Mouse (Mus musculus) bone marrow macrophage, adult 2 months (primary cell): ENCODE results near the gene Cd7. TPM values are rescaled to one million over a fixed set of nuclear protein-coding genes. Genes with fewer than 3 reads are reported as not detected.

Experiments
- H3K27ac ChIP-seq: 2 replicates; pipeline ENCODE4 v1.5.1; 2012; ENCODE audit warnings: low read depth, low read length; ENCODE audit not compliant: insufficient read depth
- H3K4me1 ChIP-seq: 2 replicates; pipeline ENCODE4 v1.6.1; 2012; ENCODE audit warnings: low read length; ENCODE audit not compliant: control insufficient read depth, insufficient read depth
- H3K4me3 ChIP-seq: 2 replicates; pipeline ENCODE4 v1.5.1; 2012; ENCODE audit warnings: mild to moderate bottlenecking, low read length, moderate library complexity; ENCODE audit not compliant: insufficient read depth
- CTCF ChIP-seq: IDR thresholded peaks from 2 replicates; pipeline ENCODE4 v1.5.1; 2012; ENCODE audit warnings: low read depth, mild to moderate bottlenecking, low read length, moderate library complexity
- POLR2A ChIP-seq: IDR thresholded peaks from 2 replicates; pipeline ENCODE4 v1.6.1; 2012; ENCODE audit warnings: mild to moderate bottlenecking, low read depth, low read length, borderline replicate concordance
- polyA plus RNA-seq: library from polyadenylated mRNA; stranded (reverse); fragments of >200 nt; gene quantifications from 2 replicates; pipeline ENCODE4 v1.2.4, GENCODE M21; 2012; ENCODE audit not compliant: missing spikeins, insufficient read depth, insufficient read length

Gene Cd7
- polyA plus RNA-seq, 1 experiment, result not detected

DNA sequence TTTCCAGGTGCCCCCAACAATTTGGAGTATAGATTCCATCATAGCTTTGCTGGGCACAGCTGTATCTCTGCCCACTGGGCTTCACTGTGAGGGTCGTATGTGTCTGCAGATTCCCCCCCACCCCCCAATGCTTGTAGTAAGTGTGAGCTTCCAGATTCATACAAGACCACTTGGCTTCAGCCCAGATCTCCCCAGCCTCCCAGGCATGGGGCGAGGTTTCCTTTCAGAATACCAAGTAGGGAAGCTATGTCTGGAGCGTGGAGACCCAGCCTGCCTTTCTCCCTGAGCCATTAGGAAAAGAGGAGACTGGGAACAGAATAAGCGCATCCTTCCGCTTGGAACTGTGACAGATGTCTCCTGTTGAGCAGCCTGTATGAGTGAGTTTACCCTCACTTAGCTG, 45.6 kb downstream of the Cd7 start:
- Histone ChIP-seq H3K27ac (no peak overlapping the region), H3K4me3 (no peak overlapping the region), H3K4me1 (peaks cover 13% of the 10 kb centered on the region)
- TF ChIP-seq POLR2A (no peak), CTCF (no peak)

DNA sequence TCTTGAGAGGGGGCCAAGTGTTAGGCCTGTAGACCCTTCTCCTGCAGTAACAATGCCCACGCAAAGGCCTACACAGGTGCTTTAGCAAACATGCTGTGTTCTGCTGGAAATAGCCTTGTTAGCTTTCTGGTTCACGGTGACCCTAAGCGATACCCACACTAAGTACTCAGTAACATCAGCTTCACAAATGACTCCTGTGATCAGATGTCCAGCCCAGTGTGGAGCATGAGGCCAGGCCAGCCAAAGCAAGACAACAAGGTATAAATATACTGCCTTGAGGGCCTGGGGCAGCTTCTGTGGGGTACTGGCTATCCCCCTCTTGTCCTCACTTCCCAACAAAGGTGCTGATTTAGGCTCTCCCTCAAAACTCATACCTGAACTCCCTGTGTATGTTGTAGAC, 46.1 kb downstream of the Cd7 start:
- H3K27ac ChIP-seq, result no peak overlapping the region
- H3K4me1 ChIP-seq, result peaks cover 18% of the 10 kb centered on the region
- TF ChIP-seq POLR2A (no peak), CTCF (no peak)
- no peak overlapping the region for H3K4me3 ChIP-seq

DNA sequence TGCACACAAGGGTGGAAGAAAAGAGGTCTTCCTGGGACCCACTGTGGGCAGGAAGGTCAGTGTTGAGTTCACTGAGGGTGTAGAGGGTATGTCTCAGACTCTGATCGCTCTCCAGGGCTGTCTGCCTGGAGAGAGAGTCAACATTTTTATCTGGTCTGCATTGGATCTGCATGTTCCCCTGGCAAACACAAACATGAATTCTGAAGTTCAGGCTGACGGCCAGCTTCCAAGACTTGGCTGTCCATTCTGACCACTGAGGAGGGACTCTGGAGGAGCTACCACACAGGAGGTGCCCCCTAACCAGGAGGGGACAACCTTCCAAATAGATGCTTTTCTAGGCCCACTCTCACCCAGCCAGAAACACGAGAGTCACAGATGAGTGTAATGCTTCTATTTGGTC, 47.4 kb downstream of the Cd7 start:
- no peak overlapping the region for H3K27ac ChIP-seq
- TF ChIP-seq CTCF (no peak), POLR2A (no peak)
- peak overlapping the region; percentile 69 for H3K4me3 ChIP-seq
- H3K4me1 ChIP-seq, result peaks cover 23% of the 10 kb centered on the region

DNA sequence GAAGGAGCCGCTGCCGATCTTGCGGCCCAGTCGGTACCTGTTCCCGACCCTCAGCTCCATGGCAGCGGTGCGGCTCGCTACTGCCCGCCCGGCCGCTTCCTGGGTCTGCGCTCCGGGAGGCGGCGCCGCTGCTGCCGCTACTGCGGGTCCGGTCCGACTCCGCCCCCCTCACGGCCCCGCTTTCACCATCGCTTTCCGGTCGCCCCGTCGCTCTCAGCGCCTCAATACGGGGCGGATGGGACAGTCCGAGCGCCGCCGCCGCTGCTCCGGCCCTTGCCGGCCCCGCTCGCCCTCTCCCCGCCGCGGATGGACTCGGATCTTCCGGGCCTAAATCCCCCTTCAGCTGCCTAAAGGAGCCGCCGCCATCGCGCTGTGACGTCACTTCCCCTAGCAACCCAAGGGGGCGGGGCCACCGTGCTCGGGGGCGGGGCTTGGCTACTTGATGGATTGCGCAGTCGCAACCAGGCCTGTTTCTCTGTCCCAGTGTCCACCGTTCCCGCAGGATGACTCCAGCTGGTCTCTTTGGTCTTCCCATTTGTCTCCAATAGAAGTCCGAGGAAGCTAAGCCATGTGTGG, 48.2 kb downstream of the Cd7 start, which contains the start of gene Csnk1d:
Csnk1d (minus strand) TSS at position 380 of the 576 bp plus-strand sequence.
- Histone ChIP-seq H3K27ac (peak within 1 kb of the TSS; percentile 82), H3K4me3 (peak within 1 kb of the TSS; percentile 85), H3K4me1 (peaks cover 23% of the 10 kb centered on the region)
- no peak; the same call in 1 of the 2 replicates for TF ChIP-seq POLR2A
- no peak for TF ChIP-seq CTCF

DNA sequence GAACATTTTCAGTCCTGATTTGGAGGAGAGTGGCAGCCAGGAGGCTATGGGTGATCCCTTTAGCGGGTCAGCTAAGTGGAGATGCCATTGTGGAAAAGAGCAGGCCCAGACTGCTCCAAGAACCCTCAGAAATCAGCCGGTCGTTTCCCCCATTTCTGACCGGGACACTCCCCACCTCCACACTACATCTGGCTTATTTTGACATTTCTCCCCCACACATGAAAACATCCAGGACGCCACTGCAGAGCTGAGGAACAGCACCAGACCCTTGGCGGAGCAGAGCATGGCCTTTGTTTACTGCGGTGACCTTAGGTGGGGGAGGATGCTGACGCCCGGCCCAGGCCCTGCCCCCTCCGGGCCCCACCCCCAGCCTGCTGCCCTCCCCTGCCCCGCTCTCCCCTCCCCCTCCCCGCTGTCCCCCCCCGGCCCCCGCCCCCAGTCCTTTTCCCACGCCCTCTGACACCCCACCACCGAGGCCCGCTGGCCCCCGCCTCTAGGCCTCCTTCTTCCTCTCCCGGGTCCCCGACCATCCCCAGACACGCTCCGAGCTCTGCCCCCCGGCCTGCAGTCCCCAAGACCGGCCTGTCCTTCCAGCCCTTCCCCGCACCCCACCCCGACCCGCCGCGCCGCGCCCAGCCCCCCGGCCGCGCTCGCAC, 49.0 kb downstream of the Cd7 start:
- no peak for TF ChIP-seq POLR2A
- TF ChIP-seq CTCF, result no peak
- Histone ChIP-seq H3K4me3 (peak overlapping the region; percentile 85), H3K4me1 (peaks cover 27% of the 10 kb centered on the region), H3K27ac (peak overlapping the region; percentile 82)

DNA sequence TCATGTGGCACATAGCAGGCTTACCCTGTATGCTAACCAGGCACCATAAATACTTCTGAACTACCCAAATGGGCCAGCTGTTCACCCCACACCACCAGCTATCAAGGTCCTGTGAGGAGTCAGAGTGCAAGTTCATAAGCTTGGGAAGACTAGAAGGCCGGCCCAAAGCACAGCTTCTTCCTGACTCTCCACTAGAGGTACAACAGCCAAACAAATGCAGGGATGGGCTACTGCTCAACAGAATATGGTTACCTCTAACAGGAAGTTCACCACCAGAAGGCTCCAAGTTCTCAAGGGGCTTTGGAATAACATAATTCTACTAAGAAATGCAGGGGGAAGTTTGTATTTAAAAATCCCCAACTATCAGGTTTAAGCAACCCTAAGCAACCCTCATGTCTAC, 49.7 kb downstream of the Cd7 start:
- Histone ChIP-seq H3K4me3 (peak overlapping the region; percentile 83), H3K27ac (no peak overlapping the region), H3K4me1 (peaks cover 33% of the 10 kb centered on the region)
- TF ChIP-seq CTCF, result no peak
- TF ChIP-seq POLR2A, result no peak

DNA sequence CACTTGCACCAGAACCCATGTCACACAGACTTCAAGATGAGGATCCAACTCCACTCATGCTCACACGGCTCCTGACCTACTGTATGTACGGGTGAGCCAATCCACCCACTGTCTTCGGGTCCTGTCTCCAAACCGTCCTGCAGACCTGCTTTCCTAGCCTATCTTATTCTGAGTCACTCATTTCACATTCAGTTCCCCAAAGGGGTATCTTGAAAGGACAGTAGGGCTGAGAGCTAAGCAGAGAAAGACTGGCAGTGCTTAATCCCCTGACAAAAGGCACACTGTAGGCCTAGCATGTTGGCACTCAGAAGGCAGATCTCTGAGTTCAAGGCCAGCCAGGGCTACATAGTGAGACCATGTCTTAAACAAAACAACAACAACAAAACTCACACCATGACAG, 50.8 kb downstream of the Cd7 start:
- Histone ChIP-seq H3K4me1 (peaks cover 38% of the 10 kb centered on the region), H3K27ac (no peak overlapping the region), H3K4me3 (no peak overlapping the region)
- TF ChIP-seq CTCF (no peak), POLR2A (no peak)

DNA sequence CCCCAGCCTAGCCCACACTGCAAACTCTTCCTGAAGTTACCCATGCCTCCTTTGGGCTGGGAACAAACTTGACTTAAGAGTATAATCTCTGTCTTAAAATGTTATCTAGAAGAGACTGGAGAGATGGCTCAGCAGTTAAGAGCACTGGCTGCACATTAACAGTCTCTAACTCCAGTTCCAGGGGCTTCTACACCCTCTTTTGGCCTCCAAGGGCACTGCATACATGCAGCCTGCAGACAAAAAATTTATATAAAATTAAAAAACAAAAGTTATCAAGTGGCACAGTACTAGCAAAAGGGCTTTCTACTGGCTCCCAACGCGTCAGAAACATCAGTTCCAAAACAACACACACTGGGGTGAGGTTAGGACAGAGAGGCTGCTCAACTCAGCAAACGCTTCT, 51.6 kb downstream of the Cd7 start:
- Histone ChIP-seq H3K4me3 (no peak overlapping the region), H3K4me1 (peaks cover 43% of the 10 kb centered on the region), H3K27ac (no peak overlapping the region)
- TF ChIP-seq CTCF (no peak), POLR2A (no peak)

Other genes starting within 250 kb of the Cd7 start
- 22.7 and 28.5 TPM in 2 replicates for gene Dus1l, start 243.0 kb downstream of the Cd7 start, polyA plus RNA-seq
- gene Fasn, start 214.9 kb downstream of the Cd7 start, polyA plus RNA-seq, result 6.9 and 8.1 TPM in 2 replicates
- 3.0 and 4.1 TPM in 2 replicates for gene Ccdc57, start 106.5 kb downstream of the Cd7 start, polyA plus RNA-seq
- gene Slc16a3, start 90.9 kb downstream of the Cd7 start, polyA plus RNA-seq, result 45.2 and 50.5 TPM in 2 replicates
- 80.3 and 87.4 TPM in 2 replicates for gene Csnk1d, start 48.1 kb downstream of the Cd7 start, polyA plus RNA-seq
- gene Sectm1b, start 24.2 kb upstream of the Cd7 start, polyA plus RNA-seq, result not detected in 2 replicates
- 0.88 TPM in 1 of 2 replicates, not detected in the other for gene Sectm1a, start 41.8 kb upstream of the Cd7 start, polyA plus RNA-seq
- not detected in 2 replicates for gene Tex19.2, start 79.3 kb upstream of the Cd7 start, polyA plus RNA-seq
- not detected in 2 replicates for gene Tex19.1, start 106.7 kb upstream of the Cd7 start, polyA plus RNA-seq
- gene Uts2r, start 120.9 kb upstream of the Cd7 start, polyA plus RNA-seq, result not detected in 2 replicates
- 5.0 and 9.6 TPM in 2 replicates for gene Hexdc, start 165.0 kb upstream of the Cd7 start, polyA plus RNA-seq
- gene Ogfod3, start 165.3 kb upstream of the Cd7 start, polyA plus RNA-seq, result 12.7 and 17.1 TPM in 2 replicates
- 67.2 and 67.9 TPM in 2 replicates for gene Cybc1, start 189.9 kb upstream of the Cd7 start, polyA plus RNA-seq
- 19.4 and 20.8 TPM in 2 replicates for gene Narf, start 197.8 kb upstream of the Cd7 start, polyA plus RNA-seq
- gene Foxk2, start 220.6 kb upstream of the Cd7 start, polyA plus RNA-seq, result 12.8 and 15.5 TPM in 2 replicates